Mouse (Mus musculus): Measurements from ENCODE around the gene Fndc3b. TPM values are rescaled to one million over a fixed set of nuclear protein-coding genes. Genes with fewer than 3 reads are reported as not detected.

The Fndc3b gene
- polyA plus RNA-seq, 1 experiment from 2014 or later, result 6.7 TPM

- no peaks in the 10 kb centered on the region for H3K4me1 ChIP-seq (replicated peaks; ENCODE audit: control insufficient read depth, insufficient read depth, low read length)
Measured at GRCm38 (mm10) chr3:27531993-27532392, 179.1 kb downstream of the Fndc3b start.

GRCm38 (mm10) chr3:27530370-27530769, 180.7 kb downstream of the Fndc3b start:
- ATAC-seq, result no peak
- Histone ChIP-seq H3K27ac (ENCODE audit: low read length) (no peak overlapping the region), H3K9me3 (ENCODE audit: control insufficient read depth, low read length) (no peaks in the 10 kb centered on the region), H3K9ac (replicated peaks; ENCODE audit: low read depth, low read length) (no peak overlapping the region), H3K4me1 (replicated peaks; ENCODE audit: control insufficient read depth, insufficient read depth, low read length) (no peaks in the 10 kb centered on the region), H3K27me3 (replicated peaks; ENCODE audit: control insufficient read depth, insufficient read depth, low read length) (no peaks in the 10 kb centered on the region), H3K4me3 (replicated peaks; ENCODE audit: low read length) (no peak overlapping the region), H3K36me3 (ENCODE audit: control insufficient read depth, insufficient read depth) (no peaks in the 10 kb centered on the region), H3K4me2 (ENCODE audit: low read length) (no peak overlapping the region)
- 61% methylated on average over 7 of the region's 7 CpGs for WGBS

More at GRCm38 (mm10) chr3:27531993-27532392, 179.1 kb downstream of the Fndc3b start:
- Histone ChIP-seq H3K27me3 (replicated peaks; ENCODE audit: control insufficient read depth, insufficient read depth, low read length) (no peaks in the 10 kb centered on the region), H3K9me3 (ENCODE audit: control insufficient read depth, low read length) (no peaks in the 10 kb centered on the region), H3K4me3 (replicated peaks; ENCODE audit: low read length) (no peak overlapping the region), H3K4me2 (ENCODE audit: low read length) (no peak overlapping the region), H3K36me3 (ENCODE audit: control insufficient read depth, insufficient read depth) (no peaks in the 10 kb centered on the region), H3K27ac (ENCODE audit: low read length) (no peak overlapping the region), H3K9ac (replicated peaks; ENCODE audit: low read depth, low read length) (no peak overlapping the region)
- 45% methylated on average over 4 of the region's 4 CpGs for WGBS
- no peak for ATAC-seq

GRCm38 (mm10) chr3:27529221-27530051, 181.7 kb downstream of the Fndc3b start:
- H3K27me3 ChIP-seq (replicated peaks; ENCODE audit: control insufficient read depth, insufficient read depth, low read length), result no peaks in the 10 kb centered on the region
- H3K9me3 ChIP-seq (ENCODE audit: control insufficient read depth, low read length), result no peaks in the 10 kb centered on the region
- 84% methylated on average over 14 of the region's 14 CpGs for WGBS
- ATAC-seq, result no peak
- H3K36me3 ChIP-seq (ENCODE audit: control insufficient read depth, insufficient read depth), result no peaks in the 10 kb centered on the region
- H3K4me2 ChIP-seq (ENCODE audit: low read length), result no peak overlapping the region
- H3K4me1 ChIP-seq (replicated peaks; ENCODE audit: control insufficient read depth, insufficient read depth, low read length), result no peaks in the 10 kb centered on the region
- no peak overlapping the region for H3K4me3 ChIP-seq (replicated peaks; ENCODE audit: low read length)
- no peak overlapping the region for H3K27ac ChIP-seq (ENCODE audit: low read length)
- H3K9ac ChIP-seq (replicated peaks; ENCODE audit: low read depth, low read length), result no peak overlapping the region

GRCm38 (mm10) chr3:27526991-27527390, 184.1 kb downstream of the Fndc3b start:
- Histone ChIP-seq H3K9me3 (ENCODE audit: control insufficient read depth, low read length) (no peaks in the 10 kb centered on the region), H3K4me2 (ENCODE audit: low read length) (no peak overlapping the region), H3K4me3 (replicated peaks; ENCODE audit: low read length) (no peak overlapping the region), H3K27ac (ENCODE audit: low read length) (no peak overlapping the region), H3K9ac (replicated peaks; ENCODE audit: low read depth, low read length) (no peak overlapping the region), H3K36me3 (ENCODE audit: control insufficient read depth, insufficient read depth) (no peaks in the 10 kb centered on the region), H3K4me1 (replicated peaks; ENCODE audit: control insufficient read depth, insufficient read depth, low read length) (no peaks in the 10 kb centered on the region), H3K27me3 (replicated peaks; ENCODE audit: control insufficient read depth, insufficient read depth, low read length) (no peaks in the 10 kb centered on the region)
- ATAC-seq, result no peak
- WGBS, result 90% methylated on average over 3 of the region's 3 CpGs

- ATAC-seq, result no peak
- 84% methylated on average over 12 of the region's 12 CpGs for WGBS
Measured at GRCm38 (mm10) chr3:27523176-27523936, 187.8 kb downstream of the Fndc3b start.

GRCm38 (mm10) chr3:27520391-27520790, 190.7 kb downstream of the Fndc3b start:
- no peak overlapping the region for H3K4me3 ChIP-seq (replicated peaks; ENCODE audit: low read length)
- ATAC-seq, result no peak
- H3K4me1 ChIP-seq (replicated peaks; ENCODE audit: control insufficient read depth, insufficient read depth, low read length), result no peaks in the 10 kb centered on the region
- 67% methylated on average over 6 of the region's 6 CpGs for WGBS
- no peak overlapping the region for H3K4me2 ChIP-seq (ENCODE audit: low read length)
- no peak overlapping the region for H3K27ac ChIP-seq (ENCODE audit: low read length)
- H3K36me3 ChIP-seq (ENCODE audit: control insufficient read depth, insufficient read depth), result no peaks in the 10 kb centered on the region
- no peaks in the 10 kb centered on the region for H3K27me3 ChIP-seq (replicated peaks; ENCODE audit: control insufficient read depth, insufficient read depth, low read length)
- no peaks in the 10 kb centered on the region for H3K9me3 ChIP-seq (ENCODE audit: control insufficient read depth, low read length)
- H3K9ac ChIP-seq (replicated peaks; ENCODE audit: low read depth, low read length), result no peak overlapping the region

More at GRCm38 (mm10) chr3:27523176-27523936, 187.8 kb downstream of the Fndc3b start:
- H3K9me3 ChIP-seq (ENCODE audit: control insufficient read depth, low read length), result no peaks in the 10 kb centered on the region
- H3K27me3 ChIP-seq (replicated peaks; ENCODE audit: control insufficient read depth, insufficient read depth, low read length), result no peaks in the 10 kb centered on the region
- no peak overlapping the region for H3K4me2 ChIP-seq (ENCODE audit: low read length)
- H3K4me3 ChIP-seq (replicated peaks; ENCODE audit: low read length), result no peak overlapping the region
- H3K27ac ChIP-seq (ENCODE audit: low read length), result no peak overlapping the region
- H3K36me3 ChIP-seq (ENCODE audit: control insufficient read depth, insufficient read depth), result no peaks in the 10 kb centered on the region
- H3K4me1 ChIP-seq (replicated peaks; ENCODE audit: control insufficient read depth, insufficient read depth, low read length), result no peaks in the 10 kb centered on the region
- H3K9ac ChIP-seq (replicated peaks; ENCODE audit: low read depth, low read length), result no peak overlapping the region

GRCm38 (mm10) chr3:27519481-27519880, 191.6 kb downstream of the Fndc3b start:
- no peak for ATAC-seq
- Histone ChIP-seq H3K4me3 (replicated peaks; ENCODE audit: low read length) (no peak overlapping the region), H3K4me2 (ENCODE audit: low read length) (no peak overlapping the region), H3K27ac (ENCODE audit: low read length) (no peak overlapping the region), H3K9ac (replicated peaks; ENCODE audit: low read depth, low read length) (no peak overlapping the region), H3K27me3 (replicated peaks; ENCODE audit: control insufficient read depth, insufficient read depth, low read length) (no peaks in the 10 kb centered on the region), H3K9me3 (ENCODE audit: control insufficient read depth, low read length) (no peaks in the 10 kb centered on the region), H3K36me3 (ENCODE audit: control insufficient read depth, insufficient read depth) (no peaks in the 10 kb centered on the region), H3K4me1 (replicated peaks; ENCODE audit: control insufficient read depth, insufficient read depth, low read length) (no peaks in the 10 kb centered on the region)
- WGBS, result 89% methylated on average over 6 of the region's 6 CpGs

GRCm38 (mm10) chr3:27518935-27519334, 192.2 kb downstream of the Fndc3b start:
- Histone ChIP-seq H3K4me1 (replicated peaks; ENCODE audit: control insufficient read depth, insufficient read depth, low read length) (no peaks in the 10 kb centered on the region), H3K4me3 (replicated peaks; ENCODE audit: low read length) (no peak overlapping the region), H3K9ac (replicated peaks; ENCODE audit: low read depth, low read length) (no peak overlapping the region), H3K36me3 (ENCODE audit: control insufficient read depth, insufficient read depth) (no peaks in the 10 kb centered on the region), H3K27ac (ENCODE audit: low read length) (no peak overlapping the region), H3K4me2 (ENCODE audit: low read length) (no peak overlapping the region), H3K27me3 (replicated peaks; ENCODE audit: control insufficient read depth, insufficient read depth, low read length) (no peaks in the 10 kb centered on the region), H3K9me3 (ENCODE audit: control insufficient read depth, low read length) (no peaks in the 10 kb centered on the region)
- 84% methylated on average over 9 of the region's 9 CpGs for WGBS
- ATAC-seq, result no peak

GRCm38 (mm10) chr3:27516536-27516935, 194.6 kb downstream of the Fndc3b start:
- 39% methylated on average over 4 of the region's 5 CpGs for WGBS

More at GRCm38 (mm10) chr3:27516536-27516935, 194.6 kb downstream of the Fndc3b start:
- H3K9ac ChIP-seq (replicated peaks; ENCODE audit: low read depth, low read length), result no peak overlapping the region
- no peak for ATAC-seq
- no peaks in the 10 kb centered on the region for H3K9me3 ChIP-seq (ENCODE audit: control insufficient read depth, low read length)
- H3K27me3 ChIP-seq (replicated peaks; ENCODE audit: control insufficient read depth, insufficient read depth, low read length), result no peaks in the 10 kb centered on the region
- no peaks in the 10 kb centered on the region for H3K36me3 ChIP-seq (ENCODE audit: control insufficient read depth, insufficient read depth)
- no peak overlapping the region for H3K4me2 ChIP-seq (ENCODE audit: low read length)
- no peak overlapping the region for H3K4me3 ChIP-seq (replicated peaks; ENCODE audit: low read length)
- no peak overlapping the region for H3K27ac ChIP-seq (ENCODE audit: low read length)
- no peaks in the 10 kb centered on the region for H3K4me1 ChIP-seq (replicated peaks; ENCODE audit: control insufficient read depth, insufficient read depth, low read length)

Data from forebrain, embryonic 16.5 days (tissue).